Mouse (Mus musculus): ENCODE results near the gene Lrmda. TPM values are rescaled to one million over a fixed set of nuclear protein-coding genes. Genes with fewer than 3 reads are reported as not detected.
A peak's percentile ranks its signal among the peaks of the same experiment; 100 is the strongest.

Gene Lrmda
- polyA plus RNA-seq, 1 experiment from 2014 or later = 0.66 TPM

DNA sequence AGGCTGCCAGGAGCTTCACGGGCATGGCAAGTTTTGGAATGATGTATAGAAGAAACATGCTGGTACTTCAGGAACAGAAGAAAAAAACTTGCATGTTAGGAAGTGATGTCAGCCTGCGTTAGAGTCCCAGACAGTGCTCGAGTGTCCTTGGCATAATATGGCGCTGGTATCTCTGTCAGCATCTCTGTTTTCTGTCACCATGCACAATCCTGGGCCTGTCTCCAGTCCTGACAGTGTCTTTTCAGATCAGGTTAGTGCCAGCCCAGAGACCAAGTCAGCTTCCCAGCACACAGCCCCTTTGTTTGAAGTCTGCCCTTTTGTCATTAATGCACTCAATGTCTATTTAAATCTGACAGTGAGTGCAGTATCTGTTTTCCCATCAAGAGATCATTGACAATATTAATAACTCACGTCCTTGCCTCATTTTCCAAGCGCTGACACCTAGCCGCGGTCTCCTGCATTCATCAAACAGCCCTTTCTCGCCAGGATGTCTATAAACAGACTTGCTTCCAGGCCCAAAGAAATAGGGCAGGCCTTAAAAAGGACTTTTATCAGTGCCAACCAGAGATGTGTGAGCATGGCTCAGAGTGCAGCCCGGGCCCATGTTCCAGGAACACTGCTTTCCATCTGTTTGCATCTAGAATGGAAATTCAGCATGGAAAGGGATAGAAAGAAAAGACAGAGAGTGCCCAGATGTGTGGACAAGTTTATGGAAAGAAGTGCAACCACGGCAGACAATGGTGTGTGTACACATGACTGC, 1033.5 kb downstream of the Lrmda start:
- H3K27me3 ChIP-seq (ENCODE audit: control insufficient read depth, insufficient read depth, low read length) = no peaks in the 10 kb centered on the region
- no peak overlapping the region for H3K27ac ChIP-seq (ENCODE audit: low read depth, low read length)
- no peaks in the 10 kb centered on the region for H3K4me1 ChIP-seq (ENCODE audit: control insufficient read depth, insufficient read depth, low read length)
- WGBS = 72% methylated on average over 11 of the region's 11 CpGs
- H3K36me3 ChIP-seq (ENCODE audit: control insufficient read depth, insufficient read depth, low read length) = no peaks in the 10 kb centered on the region
- ATAC-seq (ENCODE audit: insufficient read depth, low FRiP score, low TSS enrichment) (no peak), DNase-seq (ENCODE audit: low spot score) (peak; percentile 18)
- H3K9me3 ChIP-seq (ENCODE audit: control insufficient read depth, low read length) = no peaks in the 10 kb centered on the region
- no peak overlapping the region for H3K4me3 ChIP-seq (ENCODE audit: low read depth, low read length)
- H3K4me2 ChIP-seq (ENCODE audit: low read depth) = no peak overlapping the region
- no peak overlapping the region for H3K9ac ChIP-seq (ENCODE audit: low read length)

DNA sequence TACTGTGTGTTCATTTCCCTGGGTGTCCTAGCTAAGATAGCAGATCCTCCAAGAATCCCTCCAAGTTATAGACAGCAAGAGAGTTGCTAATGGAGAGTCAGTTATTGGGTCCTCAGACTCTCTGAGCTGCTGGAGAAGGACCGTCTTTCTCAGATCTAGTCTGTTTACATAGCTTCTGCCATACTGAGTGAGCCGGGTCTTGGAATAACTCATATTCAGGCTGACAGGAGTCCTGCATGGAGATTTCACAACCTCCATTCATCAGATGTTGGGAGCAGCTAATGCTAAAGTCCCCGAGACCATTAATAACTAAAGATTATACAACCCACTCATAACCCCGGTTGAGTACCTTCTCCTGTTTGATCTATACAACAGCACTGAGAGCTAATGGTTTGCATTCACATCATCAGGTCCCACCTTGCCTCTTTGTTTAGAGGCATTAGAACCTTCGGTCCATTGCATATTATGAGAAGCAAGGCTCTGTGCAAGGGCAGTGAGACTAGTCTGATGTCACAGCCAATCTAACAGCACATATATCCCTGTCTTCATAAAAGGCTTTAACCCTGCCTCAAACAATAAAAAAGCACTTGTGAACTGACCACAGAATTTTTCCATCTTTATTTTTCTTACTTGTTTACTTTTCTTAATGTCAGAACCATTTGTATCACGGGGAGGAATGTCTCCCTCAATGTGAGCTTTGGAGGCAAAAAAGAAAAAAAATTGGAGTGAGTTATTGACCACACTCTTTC, 1037.9 kb downstream of the Lrmda start:
- Histone ChIP-seq H3K4me3 (ENCODE audit: low read depth, low read length) (no peak overlapping the region), H3K27ac (ENCODE audit: low read depth, low read length) (no peak overlapping the region), H3K4me2 (ENCODE audit: low read depth) (no peak overlapping the region), H3K27me3 (ENCODE audit: control insufficient read depth, insufficient read depth, low read length) (no peaks in the 10 kb centered on the region), H3K4me1 (ENCODE audit: control insufficient read depth, insufficient read depth, low read length) (no peaks in the 10 kb centered on the region), H3K36me3 (ENCODE audit: control insufficient read depth, insufficient read depth, low read length) (no peaks in the 10 kb centered on the region), H3K9me3 (ENCODE audit: control insufficient read depth, low read length) (no peaks in the 10 kb centered on the region), H3K9ac (ENCODE audit: low read length) (no peak overlapping the region)
- DNase-seq (ENCODE audit: low spot score) (no peak), ATAC-seq (ENCODE audit: insufficient read depth, low FRiP score, low TSS enrichment) (no peak)
- 86% methylated on average over 6 of the region's 6 CpGs for WGBS

DNA sequence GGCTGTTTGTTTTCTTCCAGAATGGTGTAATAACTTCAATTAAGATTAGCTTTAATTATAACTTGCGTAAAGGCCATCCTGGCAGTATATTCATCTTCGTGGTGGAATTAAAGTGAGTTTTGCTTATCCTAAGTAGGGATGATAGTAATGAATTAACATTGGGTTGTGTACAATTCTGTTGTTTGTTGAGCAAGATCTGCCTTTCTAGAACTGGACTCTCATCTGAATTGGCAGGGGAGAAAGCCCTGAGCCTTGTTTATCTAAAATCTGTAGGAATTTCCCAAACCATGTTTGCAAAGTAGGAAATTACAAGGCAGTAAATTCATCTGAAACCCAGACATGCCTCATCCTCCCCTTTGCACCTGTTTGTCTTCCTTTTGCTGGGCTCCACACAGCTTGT, 1038.5 kb downstream of the Lrmda start:
- ATAC-seq (ENCODE audit: insufficient read depth, low FRiP score, low TSS enrichment) = no peak
- WGBS = 96% methylated on average over 2 of the region's 2 CpGs
- no peak overlapping the region for H3K4me2 ChIP-seq (ENCODE audit: low read depth)

DNA sequence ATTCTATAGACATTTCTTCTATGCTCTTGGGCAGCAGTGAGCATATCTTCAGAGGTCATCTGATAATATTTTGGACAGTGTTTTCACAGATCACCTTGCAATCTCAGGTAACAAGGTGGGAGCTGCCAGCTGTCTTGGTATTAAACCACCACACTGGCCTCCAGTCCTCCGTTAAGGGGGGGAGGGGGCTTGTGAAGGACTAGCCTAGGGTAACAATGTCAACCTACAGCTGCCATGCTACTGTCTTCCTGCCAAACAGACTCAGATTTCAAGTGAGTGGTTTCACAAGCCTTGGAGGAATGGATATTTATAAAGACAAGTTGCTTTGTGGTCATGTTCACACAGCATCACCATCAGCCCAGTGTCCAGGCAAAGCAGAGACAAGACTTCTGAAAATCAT, 1059.2 kb downstream of the Lrmda start:
- 82% methylated on average over 1 of the region's 1 CpGs for WGBS
- no peak for ATAC-seq (ENCODE audit: insufficient read depth, low FRiP score, low TSS enrichment)

More for the DNA sequence above, 1038.5 kb downstream of the Lrmda start:
- H3K27ac ChIP-seq (ENCODE audit: low read depth, low read length) = no peak overlapping the region
- H3K4me3 ChIP-seq (ENCODE audit: low read depth, low read length) = no peak overlapping the region
- H3K36me3 ChIP-seq (ENCODE audit: control insufficient read depth, insufficient read depth, low read length) = no peaks in the 10 kb centered on the region
- H3K27me3 ChIP-seq (ENCODE audit: control insufficient read depth, insufficient read depth, low read length) = no peaks in the 10 kb centered on the region
- H3K9me3 ChIP-seq (ENCODE audit: control insufficient read depth, low read length) = no peaks in the 10 kb centered on the region
- no peaks in the 10 kb centered on the region for H3K4me1 ChIP-seq (ENCODE audit: control insufficient read depth, insufficient read depth, low read length)
- DNase-seq (ENCODE audit: low spot score) = no peak
- H3K9ac ChIP-seq (ENCODE audit: low read length) = no peak overlapping the region

DNA sequence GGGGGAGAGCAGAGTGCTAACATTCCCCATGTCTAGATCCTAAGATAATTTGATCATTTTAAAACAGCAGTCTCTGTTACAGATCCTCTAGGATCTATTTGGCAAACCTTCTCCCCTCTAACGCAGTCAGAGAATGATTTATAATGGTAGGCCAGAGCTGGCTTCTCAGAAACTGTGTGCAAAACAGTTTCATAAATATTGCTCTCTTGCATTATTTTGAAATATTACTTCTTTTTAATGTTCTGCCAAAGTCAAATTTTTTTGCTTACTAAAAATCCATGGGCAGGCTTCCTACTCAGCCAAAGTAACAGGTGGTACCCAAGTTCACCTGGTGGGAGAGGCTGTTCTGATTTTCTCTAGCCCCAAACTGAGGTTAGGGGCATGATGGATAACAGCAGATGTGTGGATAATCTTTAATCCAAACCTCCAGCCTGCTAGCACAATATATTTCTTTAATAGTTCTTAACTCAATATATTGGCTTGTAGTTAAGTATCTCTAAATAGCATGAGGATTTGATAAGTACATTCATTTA, 1064.8 kb downstream of the Lrmda start:
- ATAC-seq (ENCODE audit: insufficient read depth, low FRiP score, low TSS enrichment) (no peak), DNase-seq (ENCODE audit: low spot score) (no peak)
- Histone ChIP-seq H3K9me3 (ENCODE audit: control insufficient read depth, low read length) (no peaks in the 10 kb centered on the region), H3K27me3 (ENCODE audit: control insufficient read depth, insufficient read depth, low read length) (no peaks in the 10 kb centered on the region), H3K9ac (ENCODE audit: low read length) (no peak overlapping the region), H3K4me3 (ENCODE audit: low read depth, low read length) (no peak overlapping the region), H3K36me3 (ENCODE audit: control insufficient read depth, insufficient read depth, low read length) (no peaks in the 10 kb centered on the region), H3K4me1 (ENCODE audit: control insufficient read depth, insufficient read depth, low read length) (no peaks in the 10 kb centered on the region), H3K27ac (ENCODE audit: low read depth, low read length) (no peak overlapping the region), H3K4me2 (ENCODE audit: low read depth) (no peak overlapping the region)
- WGBS = 82% methylated on average over 1 of the region's 1 CpGs

More for the DNA sequence above, 1059.2 kb downstream of the Lrmda start:
- Histone ChIP-seq H3K4me2 (ENCODE audit: low read depth) (no peak overlapping the region), H3K27me3 (ENCODE audit: control insufficient read depth, insufficient read depth, low read length) (no peaks in the 10 kb centered on the region), H3K36me3 (ENCODE audit: control insufficient read depth, insufficient read depth, low read length) (no peaks in the 10 kb centered on the region), H3K9me3 (ENCODE audit: control insufficient read depth, low read length) (no peaks in the 10 kb centered on the region), H3K9ac (ENCODE audit: low read length) (no peak overlapping the region), H3K27ac (ENCODE audit: low read depth, low read length) (no peak overlapping the region), H3K4me1 (ENCODE audit: control insufficient read depth, insufficient read depth, low read length) (no peaks in the 10 kb centered on the region), H3K4me3 (ENCODE audit: low read depth, low read length) (no peak overlapping the region)
- no peak for DNase-seq (ENCODE audit: low spot score)

DNA sequence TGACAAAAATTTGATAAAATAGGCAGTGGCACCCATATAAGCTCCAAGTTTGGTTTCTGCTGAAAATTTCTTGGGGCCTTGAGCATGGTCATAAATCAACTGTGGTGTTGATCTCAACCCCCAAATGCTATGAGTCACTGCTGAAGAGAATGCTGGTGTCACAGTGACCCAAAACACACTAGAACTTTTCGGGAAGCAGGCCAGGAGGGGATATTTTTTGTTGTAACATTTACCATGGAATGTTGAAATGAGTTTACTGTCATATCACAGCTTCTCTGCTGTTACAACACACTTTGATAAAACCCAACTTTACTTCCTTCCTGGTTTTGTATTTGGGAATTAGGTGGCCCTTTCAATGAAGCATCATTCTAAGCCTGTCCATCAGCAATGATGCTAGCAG, 1065.3 kb downstream of the Lrmda start:
- H3K27ac ChIP-seq (ENCODE audit: low read depth, low read length) = no peak overlapping the region
- no peaks in the 10 kb centered on the region for H3K36me3 ChIP-seq (ENCODE audit: control insufficient read depth, insufficient read depth, low read length)
- no peaks in the 10 kb centered on the region for H3K9me3 ChIP-seq (ENCODE audit: control insufficient read depth, low read length)
- 68% methylated on average over 1 of the region's 1 CpGs for WGBS
- ATAC-seq (ENCODE audit: insufficient read depth, low FRiP score, low TSS enrichment) (no peak), DNase-seq (ENCODE audit: low spot score) (no peak)
- no peaks in the 10 kb centered on the region for H3K4me1 ChIP-seq (ENCODE audit: control insufficient read depth, insufficient read depth, low read length)
- H3K9ac ChIP-seq (ENCODE audit: low read length) = no peak overlapping the region
- H3K27me3 ChIP-seq (ENCODE audit: control insufficient read depth, insufficient read depth, low read length) = no peaks in the 10 kb centered on the region
- H3K4me3 ChIP-seq (ENCODE audit: low read depth, low read length) = no peak overlapping the region
- H3K4me2 ChIP-seq (ENCODE audit: low read depth) = no peak overlapping the region

DNA sequence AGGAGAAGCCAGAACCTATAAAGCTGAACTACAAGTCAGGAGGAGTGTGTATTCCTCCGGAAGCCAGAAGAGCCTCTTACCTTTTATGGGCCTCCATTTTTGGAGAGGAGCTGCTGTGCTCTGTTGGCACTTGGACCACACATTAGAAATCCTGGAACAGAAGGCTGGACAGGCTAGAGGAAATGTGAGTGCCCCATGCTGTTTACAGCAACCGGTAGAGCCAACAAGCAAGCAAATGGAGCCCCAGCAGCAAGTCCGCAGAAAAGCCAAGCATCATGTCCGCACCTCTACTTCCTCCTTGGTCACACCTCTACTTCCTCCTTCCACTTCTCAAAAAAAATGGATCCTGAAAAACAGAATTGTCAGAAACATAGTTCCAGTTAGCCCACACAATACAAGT, 1073.8 kb downstream of the Lrmda start:
- 78% methylated on average over 4 of the region's 4 CpGs for WGBS
- no peak for DNase-seq (ENCODE audit: low spot score)
- Histone ChIP-seq H3K4me1 (ENCODE audit: control insufficient read depth, insufficient read depth, low read length) (peaks cover 8% of the 10 kb centered on the region), H3K36me3 (ENCODE audit: control insufficient read depth, insufficient read depth, low read length) (no peaks in the 10 kb centered on the region), H3K27me3 (ENCODE audit: control insufficient read depth, insufficient read depth, low read length) (no peaks in the 10 kb centered on the region), H3K4me3 (ENCODE audit: low read depth, low read length) (no peak overlapping the region), H3K9me3 (ENCODE audit: control insufficient read depth, low read length) (no peaks in the 10 kb centered on the region), H3K4me2 (ENCODE audit: low read depth) (no peak overlapping the region), H3K9ac (ENCODE audit: low read length) (no peak overlapping the region), H3K27ac (ENCODE audit: low read depth, low read length) (no peak overlapping the region)
- no peak for ATAC-seq (ENCODE audit: insufficient read depth, low FRiP score, low TSS enrichment)

DNA sequence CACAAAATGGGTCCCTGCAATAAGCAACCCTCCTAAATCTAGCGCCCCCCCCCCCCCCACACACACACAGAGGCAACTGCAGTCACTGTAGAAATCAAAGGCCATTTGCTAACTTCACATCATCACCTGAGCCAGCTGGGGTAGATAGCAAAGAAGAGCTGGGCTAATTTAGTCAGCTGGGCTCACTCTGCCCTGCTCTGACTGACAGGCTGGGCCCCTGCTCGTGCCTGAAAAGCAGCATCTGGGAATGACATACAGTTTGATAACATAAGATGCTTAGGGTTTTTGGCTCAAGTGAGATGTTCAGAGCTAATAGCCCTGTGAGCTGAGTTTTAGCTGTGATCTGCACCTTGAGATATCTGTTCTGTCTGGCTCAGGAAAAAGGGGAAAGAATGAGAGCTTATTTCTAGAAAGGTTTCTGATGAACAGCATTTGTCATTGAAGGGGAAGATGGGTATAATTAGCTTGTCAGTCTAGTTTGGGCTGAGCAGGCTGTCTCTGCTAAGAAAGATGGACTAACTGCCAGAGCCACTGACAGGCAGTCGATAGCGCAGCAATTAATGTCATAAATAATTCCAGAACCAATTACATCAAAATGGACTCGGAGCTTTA, 1075.1 kb downstream of the Lrmda start:
- DNase-seq (ENCODE audit: low spot score) = no peak
- no peak overlapping the region for H3K27ac ChIP-seq (ENCODE audit: low read depth, low read length)
- no peaks in the 10 kb centered on the region for H3K36me3 ChIP-seq (ENCODE audit: control insufficient read depth, insufficient read depth, low read length)
- no peak overlapping the region for H3K9ac ChIP-seq (ENCODE audit: low read length)
- no peak for ATAC-seq (ENCODE audit: insufficient read depth, low FRiP score, low TSS enrichment)
- peaks cover 8% of the 10 kb centered on the region for H3K4me1 ChIP-seq (ENCODE audit: control insufficient read depth, insufficient read depth, low read length)
- H3K9me3 ChIP-seq (ENCODE audit: control insufficient read depth, low read length) = no peaks in the 10 kb centered on the region
- no peak overlapping the region for H3K4me3 ChIP-seq (ENCODE audit: low read depth, low read length)
- WGBS = 49% methylated on average over 5 of the region's 5 CpGs
- H3K27me3 ChIP-seq (ENCODE audit: control insufficient read depth, insufficient read depth, low read length) = no peaks in the 10 kb centered on the region
- H3K4me2 ChIP-seq (ENCODE audit: low read depth) = no peak overlapping the region

Measured in neural tube, embryonic 11.5 days (tissue).